Mouse (Mus musculus): ENCODE results near the gene Hsd17b2. TPM values are rescaled to one million over a fixed set of nuclear protein-coding genes. Genes with fewer than 3 reads are reported as not detected.

Gene Hsd17b2
- total and polyA plus RNA-seq, 2 experiments: 259 to 380 TPM

DNA sequence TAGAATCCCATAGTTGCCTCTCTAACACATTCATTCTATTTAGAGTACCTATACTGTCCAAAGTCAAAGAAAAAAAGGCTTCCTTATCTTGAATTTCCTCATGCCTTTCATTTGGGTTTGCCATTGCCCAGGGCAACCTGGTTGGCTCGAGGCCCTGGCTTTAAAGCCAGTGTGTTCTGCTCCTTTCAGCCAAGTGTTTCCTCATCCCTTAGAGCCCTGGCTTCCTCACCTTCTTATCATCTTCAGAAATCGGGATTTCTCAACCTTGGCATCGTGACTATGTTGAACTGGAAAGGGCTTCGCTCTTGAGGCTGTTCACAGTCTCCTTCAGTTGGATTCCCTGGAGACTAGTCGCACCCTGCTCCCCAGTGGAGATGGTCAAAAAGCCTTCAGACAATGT, 12.9 kb downstream of the Hsd17b2 start:
- peaks cover 10% of the 10 kb centered on the region; the same call in 1 of the 2 replicates for H3K36me3 ChIP-seq (ENCODE audit: control insufficient read depth, insufficient read depth, low read length)
- H3K4me1 ChIP-seq (ENCODE audit: control insufficient read depth, insufficient read depth, low read length): peaks cover 62% of the 10 kb centered on the region
- peaks cover 5% of the 10 kb centered on the region; the same call in 1 of the 2 replicates for H3K79me2 ChIP-seq (ENCODE audit: control insufficient read depth, insufficient read depth, low read length)
- no peaks in the 10 kb centered on the region for H3K27me3 ChIP-seq (ENCODE audit: control insufficient read depth, insufficient read depth, low read length)
- H3K27ac ChIP-seq (replicated peaks; ENCODE audit: insufficient read depth, low read depth, low read length): peak overlapping the region; percentile 83
- H3K9ac ChIP-seq (ENCODE audit: low read depth, low read length): peak overlapping the region; percentile 26; the same call in 1 of the 2 replicates
- TF ChIP-seq CTCF (IDR thresholded peaks at IDR 0.05; ENCODE audit: low read depth, low read length): no peak
- TF ChIP-seq POLR2A (IDR thresholded peaks at IDR 0.05; ENCODE audit: extremely low read depth, insufficient read depth, low read length): no peak
- WGBS: 17% methylated on average over 5 of the region's 5 CpGs
- no peak overlapping the region for H3K4me3 ChIP-seq (ENCODE audit: insufficient read depth, low read depth, low read length)
- DNase-seq (ENCODE audit: extremely low read depth, low read depth, low spot score): peak; percentile 98

DNA sequence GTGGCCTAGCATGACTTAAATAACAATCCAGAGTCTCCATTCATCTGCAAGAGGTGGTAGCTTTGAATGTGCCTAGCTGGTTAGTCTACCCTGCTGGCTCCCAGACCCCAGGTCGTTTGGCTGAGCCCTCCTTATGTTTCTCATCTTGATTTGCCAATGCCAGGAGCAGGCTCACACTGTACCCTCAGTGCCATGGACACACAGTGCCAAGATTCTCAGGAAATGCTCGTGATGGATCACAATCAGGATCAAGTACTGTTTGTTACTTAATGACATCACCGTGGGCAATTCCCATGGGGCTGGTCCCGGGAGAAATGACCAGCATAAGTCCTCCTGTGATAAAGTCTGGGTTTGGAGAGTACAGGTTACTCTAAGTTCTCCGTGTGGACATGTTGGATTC, 14.2 kb downstream of the Hsd17b2 start:
- H3K79me2 ChIP-seq (ENCODE audit: control insufficient read depth, insufficient read depth, low read length): peaks cover 5% of the 10 kb centered on the region; the same call in 1 of the 2 replicates
- 16% methylated on average over 5 of the region's 5 CpGs for WGBS
- H3K4me3 ChIP-seq (ENCODE audit: insufficient read depth, low read depth, low read length): no peak overlapping the region
- H3K36me3 ChIP-seq (ENCODE audit: control insufficient read depth, insufficient read depth, low read length): peaks cover 5% of the 10 kb centered on the region; the same call in 1 of the 2 replicates
- peak; percentile 72 for DNase-seq (ENCODE audit: extremely low read depth, low read depth, low spot score)
- peaks cover 67% of the 10 kb centered on the region for H3K4me1 ChIP-seq (ENCODE audit: control insufficient read depth, insufficient read depth, low read length)
- H3K27ac ChIP-seq (replicated peaks; ENCODE audit: insufficient read depth, low read depth, low read length): peak overlapping the region; percentile 83
- TF ChIP-seq POLR2A (IDR thresholded peaks at IDR 0.05; ENCODE audit: extremely low read depth, insufficient read depth, low read length) (no peak), CTCF (IDR thresholded peaks at IDR 0.05; ENCODE audit: low read depth, low read length) (no peak)
- no peaks in the 10 kb centered on the region for H3K27me3 ChIP-seq (ENCODE audit: control insufficient read depth, insufficient read depth, low read length)
- H3K9ac ChIP-seq (ENCODE audit: low read depth, low read length): no peak overlapping the region

DNA sequence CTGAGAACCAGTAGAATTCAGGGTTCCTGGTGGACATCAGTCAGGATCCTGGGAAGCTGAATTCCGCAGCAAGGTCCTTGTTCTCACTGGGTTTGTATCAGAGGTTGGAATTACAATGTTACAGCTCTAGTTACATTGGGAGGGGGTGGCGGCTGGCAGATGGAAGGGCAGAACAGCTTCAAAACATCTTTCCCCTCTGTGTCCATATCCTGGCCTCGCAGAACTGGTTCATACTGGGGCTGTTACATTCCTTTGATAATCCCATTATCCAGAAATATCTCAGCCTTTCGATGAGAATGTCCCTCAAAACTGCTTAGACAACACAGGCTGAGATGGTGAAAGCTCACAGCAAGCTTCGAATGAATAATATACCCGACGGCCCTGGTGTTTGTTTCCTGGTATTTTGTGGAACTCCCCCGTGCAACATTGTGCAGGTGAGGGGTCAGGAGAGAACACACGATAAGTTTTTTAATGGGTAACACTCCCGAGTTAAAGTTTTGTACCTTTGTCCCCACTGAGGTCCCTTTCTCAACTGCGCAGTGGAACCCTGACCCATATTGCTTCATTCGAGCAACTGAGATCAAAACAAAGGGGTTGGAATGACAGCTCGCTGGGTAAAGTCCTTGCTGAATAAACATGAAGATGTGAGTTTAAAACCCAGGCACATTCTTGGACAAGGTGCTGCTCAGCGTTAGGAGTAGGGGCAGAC, 16.6 kb downstream of the Hsd17b2 start:
- Histone ChIP-seq H3K9ac (ENCODE audit: low read depth, low read length) (peak overlapping the region; percentile 8; the same call in 1 of the 2 replicates), H3K4me1 (ENCODE audit: control insufficient read depth, insufficient read depth, low read length) (peaks cover 55% of the 10 kb centered on the region), H3K27me3 (ENCODE audit: control insufficient read depth, insufficient read depth, low read length) (no peaks in the 10 kb centered on the region), H3K79me2 (ENCODE audit: control insufficient read depth, insufficient read depth, low read length) (peaks cover 12% of the 10 kb centered on the region; the same call in 1 of the 2 replicates), H3K36me3 (ENCODE audit: control insufficient read depth, insufficient read depth, low read length) (peaks cover 2% of the 10 kb centered on the region; the same call in 1 of the 2 replicates), H3K27ac (replicated peaks; ENCODE audit: insufficient read depth, low read depth, low read length) (peak overlapping the region; percentile 90), H3K4me3 (ENCODE audit: insufficient read depth, low read depth, low read length) (no peak overlapping the region)
- WGBS: 22% methylated on average over 14 of the region's 14 CpGs
- TF ChIP-seq CTCF (IDR thresholded peaks at IDR 0.05; ENCODE audit: low read depth, low read length) (no peak), POLR2A (IDR thresholded peaks at IDR 0.05; ENCODE audit: extremely low read depth, insufficient read depth, low read length) (0 out of 2 replicates have a peak, but pooled peaks have one; percentile 16)
- DNase-seq (ENCODE audit: extremely low read depth, low read depth, low spot score): peak; percentile 99

DNA sequence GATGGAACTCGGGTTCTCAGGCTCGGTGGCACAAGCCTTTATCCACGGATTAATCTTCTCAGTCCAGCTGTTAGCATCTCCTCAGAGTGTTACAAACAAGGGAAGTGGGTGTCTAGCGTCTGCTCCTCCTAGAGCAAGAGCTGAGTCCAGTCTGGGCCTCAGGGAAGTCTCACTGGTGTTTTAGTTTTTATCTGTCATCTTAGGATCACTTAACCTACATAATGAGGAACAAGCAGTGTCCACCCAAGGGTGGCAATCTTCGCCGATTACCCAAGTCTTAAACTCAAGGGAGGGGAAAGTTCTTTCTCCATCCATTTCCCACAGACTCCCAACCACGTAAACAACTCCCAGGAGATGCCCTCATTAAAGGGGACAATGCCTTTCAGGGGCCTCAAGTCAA, 24.8 kb downstream of the Hsd17b2 start:
- no peak overlapping the region for H3K4me3 ChIP-seq (ENCODE audit: insufficient read depth, low read depth, low read length)
- no peaks in the 10 kb centered on the region for H3K27me3 ChIP-seq (ENCODE audit: control insufficient read depth, insufficient read depth, low read length)
- no peak for TF ChIP-seq POLR2A (IDR thresholded peaks at IDR 0.05; ENCODE audit: extremely low read depth, insufficient read depth, low read length)
- TF ChIP-seq CTCF (IDR thresholded peaks at IDR 0.05; ENCODE audit: low read depth, low read length): no peak
- DNase-seq (ENCODE audit: extremely low read depth, low read depth, low spot score): no peak
- peaks cover 2% of the 10 kb centered on the region; the same call in 1 of the 2 replicates for H3K36me3 ChIP-seq (ENCODE audit: control insufficient read depth, insufficient read depth, low read length)
- WGBS: 60% methylated on average over 7 of the region's 7 CpGs
- H3K79me2 ChIP-seq (ENCODE audit: control insufficient read depth, insufficient read depth, low read length): peaks cover 12% of the 10 kb centered on the region
- H3K4me1 ChIP-seq (ENCODE audit: control insufficient read depth, insufficient read depth, low read length): peaks cover 18% of the 10 kb centered on the region
- no peak overlapping the region for H3K9ac ChIP-seq (ENCODE audit: low read depth, low read length)
- peak overlapping the region; percentile 78 for H3K27ac ChIP-seq (replicated peaks; ENCODE audit: insufficient read depth, low read depth, low read length)

DNA sequence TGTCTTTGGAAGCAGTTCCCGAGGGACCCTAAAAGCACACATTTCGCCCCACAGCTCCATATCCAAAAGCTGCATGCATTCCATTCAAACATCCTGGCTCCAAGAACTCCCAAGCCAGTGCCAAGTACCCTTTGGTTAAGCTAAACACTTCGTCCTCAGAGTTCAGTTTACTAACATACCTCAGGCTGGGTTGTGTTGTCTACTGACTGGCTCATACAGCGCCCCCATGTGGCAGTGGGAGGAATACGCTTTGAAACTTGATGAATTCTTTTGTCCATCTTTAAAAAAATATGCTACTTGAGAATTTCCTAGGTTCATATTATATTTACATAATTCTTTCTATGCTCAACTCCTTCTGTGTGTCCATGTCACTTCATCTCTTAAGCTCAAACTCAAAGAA, 25.9 kb downstream of the Hsd17b2 start:
- Histone ChIP-seq H3K27me3 (ENCODE audit: control insufficient read depth, insufficient read depth, low read length) (no peaks in the 10 kb centered on the region), H3K36me3 (ENCODE audit: control insufficient read depth, insufficient read depth, low read length) (peaks cover 2% of the 10 kb centered on the region; the same call in 1 of the 2 replicates), H3K79me2 (ENCODE audit: control insufficient read depth, insufficient read depth, low read length) (peaks cover 8% of the 10 kb centered on the region), H3K9ac (ENCODE audit: low read depth, low read length) (no peak overlapping the region), H3K4me1 (ENCODE audit: control insufficient read depth, insufficient read depth, low read length) (peaks cover 18% of the 10 kb centered on the region), H3K27ac (replicated peaks; ENCODE audit: insufficient read depth, low read depth, low read length) (peak overlapping the region; percentile 78), H3K4me3 (ENCODE audit: insufficient read depth, low read depth, low read length) (no peak overlapping the region)
- WGBS: 29% methylated on average over 5 of the region's 5 CpGs
- DNase-seq (ENCODE audit: extremely low read depth, low read depth, low spot score): peak; percentile 85
- peak; percentile 66 for TF ChIP-seq CTCF (IDR thresholded peaks at IDR 0.05; ENCODE audit: low read depth, low read length)
- no peak for TF ChIP-seq POLR2A (IDR thresholded peaks at IDR 0.05; ENCODE audit: extremely low read depth, insufficient read depth, low read length)

DNA sequence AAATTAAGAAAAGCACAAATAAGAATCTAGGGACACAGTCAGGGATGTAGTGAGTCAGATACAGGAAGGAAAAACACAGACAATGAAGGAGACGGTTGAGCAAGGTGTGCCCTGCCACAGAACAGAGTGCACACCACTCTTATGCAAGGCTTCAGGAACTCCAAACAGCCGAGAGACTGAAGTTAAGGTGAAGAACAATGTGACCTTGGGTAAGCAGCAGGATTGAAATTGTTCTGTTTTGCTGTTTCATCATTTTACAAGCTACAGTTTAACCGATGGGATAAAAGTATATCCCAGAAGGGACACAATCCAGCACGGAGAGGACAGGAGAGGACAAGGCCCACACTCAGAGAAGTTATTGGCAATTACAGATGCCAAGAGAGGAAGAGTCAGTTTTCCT, 26.5 kb downstream of the Hsd17b2 start:
- peak overlapping the region; percentile 64; the same call in 1 of the 2 replicates for H3K27ac ChIP-seq (replicated peaks; ENCODE audit: insufficient read depth, low read depth, low read length)
- H3K27me3 ChIP-seq (ENCODE audit: control insufficient read depth, insufficient read depth, low read length): no peaks in the 10 kb centered on the region
- H3K4me1 ChIP-seq (ENCODE audit: control insufficient read depth, insufficient read depth, low read length): peaks cover 18% of the 10 kb centered on the region
- no peak overlapping the region for H3K9ac ChIP-seq (ENCODE audit: low read depth, low read length)
- peak; percentile 55 for DNase-seq (ENCODE audit: extremely low read depth, low read depth, low spot score)
- no peak for TF ChIP-seq CTCF (IDR thresholded peaks at IDR 0.05; ENCODE audit: low read depth, low read length)
- no peak for TF ChIP-seq POLR2A (IDR thresholded peaks at IDR 0.05; ENCODE audit: extremely low read depth, insufficient read depth, low read length)
- no peaks in the 10 kb centered on the region; the same call in 1 of the 2 replicates for H3K36me3 ChIP-seq (ENCODE audit: control insufficient read depth, insufficient read depth, low read length)
- 23% methylated on average over 4 of the region's 4 CpGs for WGBS
- H3K79me2 ChIP-seq (ENCODE audit: control insufficient read depth, insufficient read depth, low read length): peaks cover 7% of the 10 kb centered on the region
- no peak overlapping the region for H3K4me3 ChIP-seq (ENCODE audit: insufficient read depth, low read depth, low read length)

Data from liver, adult 2 months (tissue).